Mouse (Mus musculus) cortical plate, adult 2 months (tissue): ENCODE measurements at regions not wholly inside any gene's neighbourhood (a gene's known extent, or its start where the extent isn't known, plus 50 kb on each side); places are given as distances from the start of the nearest gene placed in this dataset.
"Not testable (repeated sequence)": the region's sequence is repeated elsewhere in the genome, so short reads cannot be mapped to it uniquely, and the experiment has no call there.

Source experiments
- H3K27ac ChIP-seq: fragments of 200-500 bp; 2 replicates; pipeline ENCODE4 v1.5.1; 2012; ENCODE audit warnings: low read length, control low read depth, inconsistent platforms; ENCODE audit not compliant: insufficient read depth
- H3K4me1 ChIP-seq: fragments of 200-500 bp; 2 replicates; pipeline ENCODE4 v1.6.1; 2011; ENCODE audit warnings: low read length; ENCODE audit not compliant: control insufficient read depth, insufficient read depth
- H3K4me3 ChIP-seq: fragments of 200-500 bp; 2 replicates; pipeline ENCODE4 v1.5.1; 2011; ENCODE audit warnings: mild to moderate bottlenecking, low read length, control low read depth; ENCODE audit not compliant: insufficient read depth
- CTCF ChIP-seq: fragments of 200-500 bp; IDR thresholded peaks from 2 replicates; pipeline ENCODE4 v1.5.1; 2011; ENCODE audit warnings: mild to moderate bottlenecking, control low read depth, low read length; ENCODE audit not compliant: insufficient read depth; ENCODE audit errors: extremely low read depth
- POLR2A ChIP-seq: fragments of 200-500 bp; IDR thresholded peaks from 2 replicates; pipeline ENCODE4 v1.6.1; 2011; ENCODE audit warnings: mild to moderate bottlenecking, low read length, control low read depth; ENCODE audit not compliant: insufficient read depth; ENCODE audit errors: extremely low read depth

- no peak overlapping the region for H3K27ac ChIP-seq
- no peak for TF ChIP-seq CTCF
- TF ChIP-seq POLR2A, result no peak
- no peak overlapping the region for H3K4me3 ChIP-seq
- no peaks in the 10 kb centered on the region for H3K4me1 ChIP-seq
Measured at GRCm38 (mm10) chr2:55262721-55263278, 173.0 kb upstream of the Kcnj3 start.

- Histone ChIP-seq H3K4me1 (no peaks in the 10 kb centered on the region), H3K27ac (no peak overlapping the region), H3K4me3 (no peak overlapping the region)
- no peak for TF ChIP-seq POLR2A
- TF ChIP-seq CTCF, result no peak
Measured at GRCm38 (mm10) chr2:55263847-55264449, 171.8 kb upstream of the Kcnj3 start.

- H3K4me1 ChIP-seq, result no peaks in the 10 kb centered on the region
- H3K27ac ChIP-seq, result no peak overlapping the region
- TF ChIP-seq POLR2A (no peak), CTCF (peak; percentile 56)
- H3K4me3 ChIP-seq, result no peak overlapping the region
Measured at GRCm38 (mm10) chr2:55306387-55306786, 129.4 kb upstream of the Kcnj3 start.

- Histone ChIP-seq H3K4me1 (no peaks in the 10 kb centered on the region), H3K27ac (no peak overlapping the region), H3K4me3 (no peak overlapping the region)
- TF ChIP-seq CTCF (no peak), POLR2A (no peak)
Measured at GRCm38 (mm10) chr2:55315627-55316026, 120.1 kb upstream of the Kcnj3 start.

- not testable (repeated sequence) for H3K4me3 ChIP-seq, H3K4me1 ChIP-seq, H3K27ac ChIP-seq
Measured at GRCm38 (mm10) chr2:55354061-55354460, 81.7 kb upstream of the Kcnj3 start.
